Mouse (Mus musculus) neural tube, postnatal 0 days (tissue): ENCODE data around the gene Ifrd2. TPM values are rescaled to one million over a fixed set of nuclear protein-coding genes. Genes with fewer than 3 reads are reported as not detected.

Experiments used
- polyA plus RNA-seq: library from polyadenylated mRNA; unstranded; fragments of >200 nt; fragmentation: Nextera tagmentation; extraction: Ambion mirVana; gene quantifications from 2 replicates; pipeline ENCODE4 v1.2.1, GENCODE M21; 2015

Ifrd2 gene
- polyA plus RNA-seq = 10.7 and 15.2 TPM in 2 replicates

DNA sequence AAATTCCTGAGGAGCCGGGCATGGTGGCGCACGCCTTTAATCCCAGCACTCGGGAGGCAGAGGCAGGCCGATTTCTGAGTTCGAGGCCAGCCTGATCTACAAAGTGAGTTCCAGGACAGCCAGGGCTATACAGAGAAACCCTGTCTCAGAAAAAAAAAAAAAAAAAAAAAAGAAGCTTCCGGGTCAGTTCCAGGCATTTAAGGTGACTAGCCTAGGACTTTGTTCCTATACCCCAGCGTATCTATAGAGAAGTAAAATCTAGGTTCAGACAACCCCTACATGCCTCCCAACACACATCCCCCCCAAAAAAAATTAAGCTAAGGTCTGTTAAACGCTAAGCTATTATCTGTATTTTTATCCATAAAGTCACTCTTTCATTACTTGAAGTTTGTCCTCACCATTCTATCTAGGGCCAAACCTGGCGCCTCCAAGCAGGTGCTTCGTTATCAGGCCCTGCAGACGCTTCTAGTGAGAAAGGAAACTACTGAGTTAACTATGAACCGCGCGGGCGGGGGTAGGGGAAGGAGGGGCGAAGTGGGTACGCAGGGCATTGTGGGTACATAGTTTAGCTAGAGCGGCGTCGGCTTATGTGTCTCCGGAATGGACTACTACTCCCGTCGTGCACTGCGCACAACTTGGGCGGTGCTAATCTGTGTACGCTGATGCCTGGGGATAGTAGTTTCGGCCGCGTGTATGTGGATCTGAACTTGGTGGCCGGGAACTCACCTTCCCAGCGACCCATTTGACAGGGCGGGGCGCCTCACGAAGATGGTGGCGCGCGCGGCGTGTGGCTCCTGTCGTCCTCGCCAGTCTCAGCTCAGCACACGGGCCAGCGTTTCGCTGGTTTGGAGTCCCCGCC is at the start of gene Ifrd2:
Gene Ifrd2, plus strand, starts transcription at position 669 of the 859 bp plus-strand sequence.

DNA sequence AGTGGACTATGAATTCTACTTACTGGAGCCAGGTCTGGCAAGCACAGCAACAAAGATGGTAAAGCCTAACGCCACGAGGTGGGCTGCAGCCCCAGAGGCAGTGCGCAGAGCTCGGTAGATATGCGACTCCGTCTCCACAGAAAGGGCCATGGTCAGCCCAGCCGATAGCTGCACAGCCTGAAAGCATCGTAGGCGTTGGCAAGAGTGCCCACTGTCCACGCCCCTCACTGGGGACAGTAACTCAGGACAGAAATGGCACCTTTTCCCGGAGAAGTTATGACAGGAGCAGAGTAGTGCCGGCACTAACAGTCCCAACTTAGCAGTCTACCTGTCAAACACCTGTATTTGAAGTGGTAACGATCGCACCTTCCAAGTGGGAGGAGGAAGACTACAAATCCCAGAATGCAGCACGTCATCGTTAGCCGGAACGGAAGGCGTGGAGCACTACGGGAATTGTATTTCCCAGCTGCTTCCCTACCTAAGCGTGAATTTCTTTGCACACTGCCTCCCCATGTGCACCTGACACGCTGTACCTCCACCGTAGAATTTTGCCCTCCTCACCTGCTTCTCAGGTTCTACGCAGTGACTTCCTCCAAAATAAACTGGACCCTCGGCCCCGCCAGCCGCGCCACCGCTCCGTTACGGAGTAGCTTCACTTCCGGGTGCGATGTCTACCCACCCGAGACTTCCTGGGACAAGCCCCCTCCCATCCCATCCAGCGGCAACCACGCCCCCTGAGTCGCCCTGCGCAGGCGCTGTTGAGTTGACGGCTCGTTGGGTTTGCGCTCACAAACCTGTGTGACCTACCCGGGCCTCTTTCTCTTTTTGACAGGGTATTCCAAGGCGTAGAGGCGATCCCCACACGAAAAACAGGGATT is 45.7 kb upstream of the Ifrd2 start, which contains the start of the genes Cyb561d2 and Nprl2:
Gene Cyb561d2, minus strand, starts transcription at position 720 of the 878 bp plus-strand sequence.
Gene Nprl2, plus strand, starts transcription at position 753 of the 878 bp plus-strand sequence.

DNA sequence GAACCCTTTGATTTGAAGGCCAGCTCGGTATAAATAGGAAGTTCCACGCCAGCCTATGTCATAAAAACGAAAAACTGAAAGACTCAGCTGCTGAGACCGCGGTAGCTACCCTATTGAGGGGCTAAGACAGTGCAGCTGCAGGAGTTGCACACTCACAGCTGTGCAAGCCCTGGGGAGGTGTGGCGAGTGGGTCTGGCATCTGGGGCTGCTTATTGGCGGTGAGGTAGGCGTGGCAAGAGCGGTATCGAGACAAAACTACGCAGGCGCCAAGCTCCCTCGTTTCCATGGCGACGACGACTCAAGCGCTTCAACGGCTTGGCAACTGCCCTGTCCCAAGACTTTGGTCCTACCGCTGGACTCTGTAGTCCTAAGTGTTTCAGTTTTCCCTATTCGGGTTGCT is 40.4 kb upstream of the Ifrd2 start, which contains the start of gene Zmynd10:
Gene Zmynd10, plus strand, starts transcription at position 273 of the 400 bp plus-strand sequence.

DNA sequence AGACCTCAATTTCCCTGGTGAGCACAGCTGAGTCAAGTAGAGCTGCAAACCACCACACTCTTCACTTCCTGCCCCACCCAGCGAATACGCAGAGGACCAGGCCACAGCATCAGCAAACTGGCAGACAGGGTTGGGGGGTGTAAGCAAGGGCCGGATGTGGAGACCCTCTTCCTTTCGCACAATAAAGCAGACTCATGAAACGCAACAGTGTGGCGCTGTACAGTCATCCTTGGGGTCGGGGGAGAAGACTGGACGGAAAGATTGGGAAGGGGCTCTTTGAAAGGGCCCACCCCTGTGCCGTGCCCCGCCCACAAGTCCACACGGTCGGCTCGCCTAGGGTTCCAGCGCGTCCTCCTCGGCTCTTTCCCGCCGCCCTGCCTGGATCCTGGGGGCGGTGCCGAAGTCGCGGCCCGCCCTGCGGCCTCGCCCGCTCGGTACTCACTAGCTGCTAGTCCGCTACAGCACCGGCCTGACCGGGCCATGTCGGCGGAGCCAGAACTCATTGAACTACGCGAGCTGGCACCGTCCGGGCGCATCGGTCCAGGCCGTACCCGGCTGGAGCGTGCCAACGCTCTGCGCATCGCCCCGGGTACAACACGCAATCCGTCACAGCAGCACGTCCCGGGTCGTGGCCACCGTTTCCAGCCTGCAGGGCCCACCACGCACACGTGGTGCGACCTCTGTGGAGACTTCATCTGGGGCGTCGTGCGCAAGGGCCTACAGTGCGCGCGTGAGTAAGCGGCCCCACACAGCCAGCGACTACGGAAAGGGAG is 36.1 kb upstream of the Ifrd2 start, which contains the start of gene Rassf1:
Gene Rassf1, plus strand, starts transcription at position 439 of the 773 bp plus-strand sequence.

DNA sequence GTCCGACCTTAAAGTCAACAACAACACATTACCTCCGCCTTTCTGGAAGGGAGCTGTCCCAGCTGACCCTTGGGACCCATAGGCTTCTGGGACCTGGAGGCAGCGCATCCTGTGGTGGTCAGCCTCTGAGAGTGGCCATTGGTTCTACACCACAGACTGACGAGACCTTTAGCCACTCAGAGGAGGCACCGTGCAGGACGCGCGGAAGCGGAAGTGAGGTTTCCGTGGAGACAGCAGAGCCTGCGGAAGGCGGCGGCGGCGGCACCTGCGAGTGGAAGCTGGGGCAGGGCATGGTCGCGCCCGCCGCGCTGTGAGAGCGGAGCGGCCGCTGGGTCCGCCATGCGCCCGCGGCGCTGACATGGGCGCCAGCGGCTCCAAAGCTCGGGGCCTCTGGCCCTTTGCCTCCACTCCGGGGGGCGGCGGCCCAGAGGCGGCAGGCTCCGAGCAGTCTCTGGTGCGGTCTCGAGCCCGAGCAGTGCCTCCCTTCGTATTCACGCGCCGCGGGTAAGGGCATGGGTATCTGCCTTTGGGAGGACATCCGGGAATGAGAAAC is 24.3 kb upstream of the Ifrd2 start, which contains the start of gene Tusc2:
Gene Tusc2, plus strand, starts transcription at position 227 of the 553 bp plus-strand sequence.

DNA sequence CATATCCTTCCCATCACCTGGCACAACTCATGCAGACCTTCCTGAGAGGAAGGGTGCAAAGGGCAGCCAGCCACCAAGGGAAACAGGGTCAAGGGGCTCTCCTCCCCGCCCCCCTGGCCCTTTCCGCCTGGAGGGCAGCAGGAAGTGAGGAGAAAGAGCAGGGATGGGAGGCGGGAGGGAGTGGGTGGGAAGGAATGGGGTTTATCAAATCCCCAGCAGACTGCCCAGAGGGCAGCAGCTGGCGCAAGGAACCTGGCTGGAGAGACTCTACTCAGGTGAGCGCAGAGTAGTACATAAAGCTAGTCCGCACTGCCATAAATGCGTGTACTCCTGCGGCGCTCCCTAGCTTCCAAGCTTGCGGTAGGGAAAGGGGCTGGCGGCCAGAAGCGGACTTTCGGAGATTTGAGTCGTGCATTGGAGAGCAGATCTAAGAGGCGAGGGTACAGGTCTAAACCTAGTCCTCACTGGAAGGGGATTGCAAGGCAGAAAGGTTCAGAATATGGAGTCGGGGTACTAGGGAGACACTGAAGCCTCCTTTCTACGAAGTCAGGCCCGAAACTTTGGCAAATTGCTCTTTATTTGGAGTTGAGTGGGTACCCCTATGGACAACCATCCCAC is 19.6 kb upstream of the Ifrd2 start, which contains the start of gene Hyal2:
Gene Hyal2, plus strand, starts transcription at position 244 of the 618 bp plus-strand sequence.

DNA sequence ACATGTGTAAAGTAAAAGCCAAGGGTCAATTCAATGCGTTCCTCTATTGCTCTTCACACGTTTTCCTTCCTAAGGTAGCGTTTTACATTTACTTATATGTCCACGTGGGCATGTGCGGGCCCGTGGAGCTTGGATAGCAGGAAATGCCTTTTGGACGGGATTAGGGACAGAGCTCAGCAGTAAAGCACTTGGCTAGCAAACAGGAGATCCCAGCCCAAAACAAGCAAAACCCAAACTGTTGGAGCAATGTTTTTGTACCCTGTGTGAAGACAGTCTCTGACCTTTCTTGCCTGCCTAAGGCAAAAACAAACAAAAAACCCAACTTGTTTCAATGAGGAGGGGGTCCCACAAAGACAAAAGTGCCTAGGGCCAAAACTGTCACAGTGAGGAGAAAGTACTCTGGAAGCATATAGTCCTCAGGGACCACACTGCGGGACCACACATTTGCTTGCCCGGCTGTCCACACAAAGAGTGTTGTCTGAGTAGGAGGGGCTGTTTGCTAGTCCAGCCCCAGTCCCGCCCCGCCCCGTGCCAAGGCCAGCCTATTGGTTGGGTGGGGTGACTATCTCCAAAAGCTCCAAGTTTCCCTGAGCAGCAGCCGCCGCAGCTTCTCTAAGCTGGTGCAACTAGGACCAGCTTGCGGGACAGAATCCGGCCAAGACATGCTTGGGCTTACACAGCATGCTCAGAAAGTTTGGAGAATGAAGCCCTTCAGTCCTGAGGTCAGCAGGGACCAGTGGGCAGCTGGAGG is 10.9 kb upstream of the Ifrd2 start, which contains the start of gene Hyal1:
Gene Hyal1, plus strand, starts transcription at position 571 of the 751 bp plus-strand sequence.

DNA sequence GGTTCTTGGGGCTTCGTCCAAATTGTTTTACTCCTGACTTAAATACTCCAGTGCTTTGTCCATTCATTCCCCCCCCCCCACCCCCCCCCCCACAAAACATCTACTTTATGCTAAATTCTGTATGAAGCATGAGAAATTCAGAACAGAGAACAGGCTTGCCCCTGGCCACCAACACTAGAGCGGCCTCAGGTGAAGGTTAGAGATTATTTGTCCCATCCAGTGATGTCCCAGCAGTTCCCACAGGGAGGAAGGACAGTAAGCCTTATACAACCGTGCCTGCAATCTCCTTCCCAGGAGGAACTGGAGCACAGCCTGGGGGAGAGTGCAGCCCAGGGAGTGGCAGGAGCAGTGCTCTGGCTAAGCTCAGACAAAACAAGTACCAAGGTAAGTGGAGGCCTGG is 8.9 kb upstream of the Ifrd2 start, which contains the start of gene Naa80:
Gene Naa80, plus strand, starts transcription at position 301 of the 400 bp plus-strand sequence.

DNA sequence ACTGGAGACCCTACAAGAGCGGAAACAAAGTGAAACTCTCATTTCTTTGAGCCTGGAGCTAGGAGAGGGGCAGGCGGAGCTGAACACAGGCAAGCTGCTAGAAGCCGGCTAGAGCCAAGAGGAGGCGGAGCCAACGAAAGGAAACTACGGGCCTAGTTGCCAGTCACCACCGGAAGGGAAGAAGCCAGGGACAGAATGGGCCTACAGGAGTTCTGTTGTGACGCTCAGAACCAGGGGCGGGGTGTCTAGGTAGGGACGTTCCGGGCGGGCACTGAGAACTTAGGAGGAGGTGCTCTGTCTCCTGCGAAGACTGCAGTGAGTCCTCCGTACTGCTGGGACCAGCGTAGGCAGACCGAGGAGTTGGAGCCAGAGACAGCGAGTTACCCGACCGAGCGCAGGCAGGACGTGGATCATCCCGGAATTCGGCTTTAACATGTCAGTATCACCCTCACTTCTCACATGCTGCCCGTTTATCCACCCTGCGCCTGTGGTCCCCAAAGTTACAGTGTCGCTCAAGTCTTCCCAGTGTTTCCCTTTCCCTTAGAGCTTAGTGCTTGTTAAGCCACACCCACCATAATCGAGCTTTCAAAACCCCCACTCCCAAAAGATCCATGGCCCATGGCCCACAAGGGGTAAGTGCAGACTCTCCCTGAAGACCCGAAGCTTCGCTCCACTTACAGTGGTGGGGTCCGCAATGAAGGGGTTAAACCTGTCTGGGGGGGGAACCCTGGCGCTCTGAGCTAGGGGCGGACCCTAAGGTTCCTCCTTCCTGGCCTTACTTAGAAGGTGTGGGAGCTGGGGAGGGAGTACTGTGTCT is 6.7 kb upstream of the Ifrd2 start, which contains the start of gene Hyal3:
Gene Hyal3, plus strand, starts transcription at position 318 of the 817 bp plus-strand sequence.

DNA sequence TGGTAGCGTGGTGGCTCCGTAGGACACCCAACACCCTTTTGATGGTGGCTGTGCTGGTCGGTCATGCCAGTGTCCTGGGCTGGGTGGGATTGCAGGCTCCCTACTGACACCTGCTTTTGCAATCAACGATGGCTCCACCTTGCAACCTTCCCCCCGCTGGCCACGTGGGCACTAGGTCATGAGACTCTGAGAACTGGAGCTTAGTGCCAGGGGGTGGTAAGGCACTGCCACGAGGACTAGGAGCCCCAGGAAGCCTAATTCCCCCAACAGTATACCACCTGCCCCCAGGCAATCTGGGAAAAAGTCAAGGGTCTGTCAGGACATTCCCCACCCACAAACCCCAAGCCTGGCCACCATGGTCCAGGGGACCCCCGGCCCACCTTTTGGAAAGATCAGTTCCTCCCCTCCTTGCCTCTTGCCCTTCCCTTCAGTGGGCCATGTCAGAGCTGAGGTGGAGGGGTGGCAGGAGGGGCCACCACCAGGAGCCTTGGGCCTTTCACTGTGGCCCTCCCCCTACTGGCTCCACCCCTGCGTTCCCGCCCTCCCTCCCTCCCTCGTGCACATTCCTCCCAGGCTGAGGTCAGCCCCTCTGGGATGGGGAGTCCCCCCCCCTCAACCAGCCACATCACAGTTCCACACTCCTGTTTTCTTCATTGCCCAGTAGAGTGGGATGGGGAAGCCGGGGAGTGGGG is 21.4 kb downstream of the Ifrd2 start, which contains the start of gene Sema3b:
Gene Sema3b, minus strand, starts transcription at position 489 of the 692 bp plus-strand sequence.

DNA sequence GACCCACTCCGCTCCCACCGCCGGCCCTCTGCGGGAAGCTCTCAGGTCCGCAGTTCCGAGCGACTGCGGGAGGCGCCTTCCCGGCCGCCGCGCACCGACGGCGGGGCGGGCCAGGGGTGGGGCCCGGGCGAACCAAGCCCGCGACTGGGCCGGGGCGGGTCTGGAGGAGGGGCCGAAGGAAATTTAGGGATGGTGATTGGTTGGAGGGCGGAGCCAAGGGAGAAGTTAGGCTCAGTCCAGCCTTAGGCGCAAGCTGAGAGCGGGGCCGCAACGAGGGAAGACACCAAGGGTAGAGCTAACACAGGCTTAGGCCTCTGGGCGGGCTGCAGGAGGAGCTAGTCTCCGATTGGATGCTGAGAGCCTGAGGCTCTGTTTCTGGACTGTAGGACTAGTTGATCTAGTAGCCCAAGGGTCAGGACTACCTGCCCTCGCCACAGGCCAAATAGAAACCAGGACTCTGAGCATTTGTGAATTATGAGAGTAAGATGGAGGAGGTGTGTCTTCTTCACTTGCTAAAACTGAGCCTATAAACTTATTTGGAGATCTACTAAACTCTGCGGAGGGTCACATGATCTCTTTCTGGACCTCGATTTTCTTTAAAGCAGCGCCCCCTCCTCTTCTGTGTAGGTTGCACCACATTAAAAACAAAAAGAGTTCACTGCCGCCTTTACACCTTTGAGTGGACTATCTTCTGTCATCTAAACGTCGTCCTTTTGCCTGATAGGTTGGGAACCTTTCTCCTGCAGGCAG is 48.0 kb downstream of the Ifrd2 start, which contains the start of gene Gnai2:
Gene Gnai2, minus strand, starts transcription at position 89 of the 750 bp plus-strand sequence.

Other genes with a start within 250 kb of the Ifrd2 start
- 16.1 and 18.6 TPM in 2 replicates for gene Hemk1, start 249.3 kb upstream of the Ifrd2 start, polyA plus RNA-seq
- gene 6430571L13Rik, start 247.0 kb upstream of the Ifrd2 start, polyA plus RNA-seq = 8.6 and 8.8 TPM in 2 replicates
- gene Cacna2d2, start 188.0 kb upstream of the Ifrd2 start, polyA plus RNA-seq = 8.8 and 11.5 TPM in 2 replicates
- 48.4 and 50.3 TPM in 2 replicates for gene Tmem115, start 53.7 kb upstream of the Ifrd2 start, polyA plus RNA-seq
- 64.1 and 65.4 TPM in 2 replicates for gene Cyb561d2, start 45.4 kb upstream of the Ifrd2 start, polyA plus RNA-seq
- gene Nprl2, start 45.4 kb upstream of the Ifrd2 start, polyA plus RNA-seq = 57.7 and 63.8 TPM in 2 replicates
- gene Zmynd10, start 40.3 kb upstream of the Ifrd2 start, polyA plus RNA-seq = 2.3 and 2.8 TPM in 2 replicates
- 33.1 and 41.1 TPM in 2 replicates for gene Rassf1, start 36.1 kb upstream of the Ifrd2 start, polyA plus RNA-seq
- gene Tusc2, start 24.4 kb upstream of the Ifrd2 start, polyA plus RNA-seq = 121 and 123 TPM in 2 replicates
- gene Hyal2, start 19.7 kb upstream of the Ifrd2 start, polyA plus RNA-seq = 40.8 and 41.1 TPM in 2 replicates
- 5.3 and 5.8 TPM in 2 replicates for gene Hyal1, start 10.7 kb upstream of the Ifrd2 start, polyA plus RNA-seq
- gene Naa80, start 8.8 kb upstream of the Ifrd2 start, polyA plus RNA-seq = 19.3 and 21.4 TPM in 2 replicates
- 1.8 and 2.2 TPM in 2 replicates for gene Hyal3, start 6.8 kb upstream of the Ifrd2 start, polyA plus RNA-seq
- gene Sema3b, start 21.6 kb downstream of the Ifrd2 start, polyA plus RNA-seq = 8.4 and 9.7 TPM in 2 replicates
- 303 and 324 TPM in 2 replicates for gene Gnai2, start 47.7 kb downstream of the Ifrd2 start, polyA plus RNA-seq
- gene Slc38a3, start 81.9 kb downstream of the Ifrd2 start, polyA plus RNA-seq = 54.2 and 66.6 TPM in 2 replicates
- 3.0 and 4.8 TPM in 2 replicates for gene Gnat1, start 92.1 kb downstream of the Ifrd2 start, polyA plus RNA-seq
- 8.0 and 9.4 TPM in 2 replicates for gene Sema3f, start 122.8 kb downstream of the Ifrd2 start, polyA plus RNA-seq
- 136 and 143 TPM in 2 replicates for gene Rbm5, start 183.4 kb downstream of the Ifrd2 start, polyA plus RNA-seq